Mouse (Mus musculus) embryonic facial prominence, embryonic 15.5 days (tissue): ENCODE results near the gene Clpx. TPM values are rescaled to one million over a fixed set of nuclear protein-coding genes. Genes with fewer than 3 reads are reported as not detected.

Source experiments
- ATAC-seq: fragments of 200-750 bp; cut with Nextera tagmentation; 2 replicates; pipeline ENCODE4 v1.8.0; 2017; ENCODE audit warnings: low read depth, moderate TSS enrichment; ENCODE audit not compliant: insufficient number of reproducible peaks, low FRiP score, low TSS enrichment
- H3K27ac ChIP-seq: fragments of 300-500 bp; sonication (generic); replicated peaks from 2 replicates; pipeline ENCODE4 v1.5.1; 2015; ENCODE audit warnings: mild to moderate bottlenecking, inconsistent platforms
- H3K27me3 ChIP-seq: fragments of 300-500 bp; sonication (generic); 2 replicates; pipeline ENCODE4 v1.6.1; 2015; ENCODE audit warnings: inconsistent platforms
- H3K36me3 ChIP-seq: fragments of 300-500 bp; sonication (generic); 2 replicates; pipeline ENCODE4 v1.6.1; 2015; ENCODE audit warnings: mild to moderate bottlenecking, inconsistent platforms
- H3K4me1 ChIP-seq: fragments of 300-500 bp; sonication (generic); 2 replicates; pipeline ENCODE4 v1.6.1; 2015; ENCODE audit warnings: inconsistent platforms
- H3K4me2 ChIP-seq: fragments of 300-500 bp; sonication (generic); replicated peaks from 2 replicates; pipeline ENCODE4 v1.6.1; 2015; ENCODE audit warnings: mild to moderate bottlenecking, inconsistent platforms
- H3K4me3 ChIP-seq: fragments of 300-500 bp; sonication (generic); replicated peaks from 2 replicates; pipeline ENCODE4 v1.5.1; 2015; ENCODE audit warnings: mild to moderate bottlenecking, inconsistent platforms
- H3K9ac ChIP-seq: fragments of 300-500 bp; sonication (generic); 2 replicates; pipeline ENCODE4 v1.6.1; 2015; ENCODE audit warnings: inconsistent platforms
- H3K9me3 ChIP-seq: fragments of 300-500 bp; sonication (generic); replicated peaks from 2 replicates; pipeline ENCODE4 v1.6.1; 2016; ENCODE audit warnings: inconsistent platforms
- WGBS: fragments of 180-500 bp; shearing (Covaris S2); methylation state at CpG from one replicate; pipeline ENCODE4 v1.1.7; 2015; 5-methylcytosine and 5-hydroxymethylcytosine counted together
- polyA plus RNA-seq: library from polyadenylated mRNA; unstranded; fragments of >200 nt; fragmentation: Nextera tagmentation; extraction: Ambion mirVana; gene quantifications from 2 replicates; pipeline ENCODE4 v1.2.1, GENCODE M21; 2015

Clpx gene
- polyA plus RNA-seq, 1 experiment from 2014 or later, result 57.6 TPM

DNA sequence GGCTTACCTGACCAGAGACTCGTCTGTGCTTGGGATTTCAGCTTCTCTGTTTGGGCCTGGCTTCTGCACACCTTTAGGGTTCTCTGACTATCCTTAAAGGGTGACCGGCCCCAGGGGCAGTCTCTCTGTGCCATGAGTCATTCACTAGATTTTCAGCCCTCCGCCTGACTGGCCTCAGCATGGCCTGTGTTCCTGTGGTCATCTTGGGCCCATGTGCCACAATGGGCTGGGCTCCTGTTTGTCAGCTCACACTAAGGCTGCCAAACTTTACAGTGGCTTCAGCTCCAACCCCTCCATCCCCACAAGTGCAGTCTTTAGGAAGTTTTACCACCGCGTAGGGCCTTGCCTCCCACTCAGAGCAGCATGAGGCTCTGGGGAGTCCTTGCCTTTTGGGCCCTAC lies 59.2 kb downstream of the Clpx start:
- no peaks in the 10 kb centered on the region for H3K9me3 ChIP-seq
- H3K27ac ChIP-seq, result no peak overlapping the region
- no peak for ATAC-seq
- no peak overlapping the region for H3K9ac ChIP-seq
- H3K4me2 ChIP-seq, result no peak overlapping the region
- 87% methylated on average over 5 of the region's 5 CpGs for WGBS
- H3K36me3 ChIP-seq, result peaks cover 39% of the 10 kb centered on the region
- no peak overlapping the region for H3K4me3 ChIP-seq
- no peaks in the 10 kb centered on the region for H3K27me3 ChIP-seq
- no peaks in the 10 kb centered on the region for H3K4me1 ChIP-seq

DNA sequence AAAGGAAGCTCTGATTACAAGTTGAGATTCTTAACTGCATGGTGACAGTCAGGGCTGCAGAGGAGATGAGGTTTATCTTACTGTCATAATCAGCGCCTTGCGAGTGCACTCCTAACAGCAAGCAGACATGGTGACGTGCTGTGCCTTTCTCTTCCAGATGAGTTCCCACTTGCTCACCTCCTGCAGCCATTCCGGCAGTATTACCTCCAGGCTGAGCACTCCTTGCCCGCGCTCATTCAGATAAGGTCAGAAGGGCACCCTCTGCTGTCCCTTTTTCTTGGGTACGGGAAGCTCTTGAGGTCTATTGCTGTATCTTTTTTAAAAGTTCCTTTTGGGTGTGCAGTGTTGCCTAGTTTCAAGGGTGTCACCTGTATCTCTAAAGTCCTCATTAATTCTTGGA lies 62.5 kb downstream of the Clpx start:
- no peak overlapping the region for H3K4me3 ChIP-seq
- peaks cover 68% of the 10 kb centered on the region for H3K36me3 ChIP-seq

DNA sequence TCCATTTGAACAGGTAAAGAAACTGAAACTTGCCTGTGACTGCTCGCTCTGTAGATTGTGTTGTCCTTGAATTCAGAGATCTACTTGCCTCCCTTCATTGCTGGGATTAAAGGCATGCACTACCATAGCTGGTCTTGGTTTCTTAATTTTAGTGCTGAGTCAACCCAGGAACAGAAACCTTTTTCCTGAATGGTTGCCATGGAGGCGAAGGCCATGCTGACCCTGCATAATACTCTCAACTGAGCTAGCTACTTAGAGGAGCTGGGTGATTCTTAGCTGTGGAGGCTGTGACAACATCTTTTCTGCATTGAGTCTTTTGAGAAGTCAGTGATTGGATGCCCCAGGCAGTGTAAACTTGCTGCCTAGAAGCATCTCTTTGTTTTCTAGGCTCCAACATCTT lies 62.9 kb downstream of the Clpx start:
- WGBS, result 91% methylated on average over 2 of the region's 2 CpGs
- H3K27ac ChIP-seq, result no peak overlapping the region
- H3K9me3 ChIP-seq, result no peaks in the 10 kb centered on the region
- H3K27me3 ChIP-seq, result no peaks in the 10 kb centered on the region
- no peak overlapping the region for H3K4me2 ChIP-seq
- ATAC-seq, result no peak
- H3K36me3 ChIP-seq, result peaks cover 72% of the 10 kb centered on the region
- H3K4me1 ChIP-seq, result no peaks in the 10 kb centered on the region
- H3K4me3 ChIP-seq, result no peak overlapping the region
- H3K9ac ChIP-seq, result no peak overlapping the region

More for the DNA sequence above, 62.5 kb downstream of the Clpx start:
- Histone ChIP-seq H3K27ac (no peak overlapping the region), H3K9me3 (no peaks in the 10 kb centered on the region), H3K27me3 (no peaks in the 10 kb centered on the region), H3K4me2 (no peak overlapping the region), H3K9ac (no peak overlapping the region), H3K4me1 (no peaks in the 10 kb centered on the region)
- WGBS, result 83% methylated on average over 7 of the region's 7 CpGs
- ATAC-seq, result no peak

DNA sequence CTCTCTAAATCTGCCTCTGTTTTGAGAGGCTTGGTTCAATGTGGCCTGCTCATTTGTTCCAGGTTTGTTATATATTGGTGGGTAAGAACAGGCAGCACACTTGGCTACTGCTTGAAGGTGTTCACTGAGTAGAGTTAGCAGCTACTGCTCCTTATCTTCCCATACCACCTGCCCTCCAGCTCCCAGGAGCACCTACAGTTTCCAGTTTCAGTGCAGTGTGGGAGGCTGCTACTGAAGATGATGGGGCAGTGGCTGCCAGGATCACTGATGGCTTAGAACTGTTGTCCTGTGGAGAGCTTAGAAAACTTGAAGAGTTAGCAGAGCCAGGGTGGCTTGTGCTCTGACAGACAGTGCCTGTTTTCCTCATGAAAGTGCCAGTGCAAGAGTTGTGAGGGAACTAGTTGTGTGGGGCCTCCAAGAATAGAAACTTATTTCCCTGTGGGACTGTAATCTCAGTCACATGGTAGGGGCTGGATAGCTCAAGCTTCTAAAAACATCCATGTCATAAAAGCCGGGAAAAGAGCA lies 65.0 kb downstream of the Clpx start:
- 83% methylated on average over 1 of the region's 1 CpGs for WGBS
- Histone ChIP-seq H3K36me3 (peaks cover 77% of the 10 kb centered on the region), H3K9ac (no peak overlapping the region), H3K4me1 (no peaks in the 10 kb centered on the region), H3K9me3 (no peaks in the 10 kb centered on the region), H3K27ac (no peak overlapping the region), H3K4me2 (no peak overlapping the region), H3K27me3 (no peaks in the 10 kb centered on the region), H3K4me3 (no peak overlapping the region)
- no peak for ATAC-seq

DNA sequence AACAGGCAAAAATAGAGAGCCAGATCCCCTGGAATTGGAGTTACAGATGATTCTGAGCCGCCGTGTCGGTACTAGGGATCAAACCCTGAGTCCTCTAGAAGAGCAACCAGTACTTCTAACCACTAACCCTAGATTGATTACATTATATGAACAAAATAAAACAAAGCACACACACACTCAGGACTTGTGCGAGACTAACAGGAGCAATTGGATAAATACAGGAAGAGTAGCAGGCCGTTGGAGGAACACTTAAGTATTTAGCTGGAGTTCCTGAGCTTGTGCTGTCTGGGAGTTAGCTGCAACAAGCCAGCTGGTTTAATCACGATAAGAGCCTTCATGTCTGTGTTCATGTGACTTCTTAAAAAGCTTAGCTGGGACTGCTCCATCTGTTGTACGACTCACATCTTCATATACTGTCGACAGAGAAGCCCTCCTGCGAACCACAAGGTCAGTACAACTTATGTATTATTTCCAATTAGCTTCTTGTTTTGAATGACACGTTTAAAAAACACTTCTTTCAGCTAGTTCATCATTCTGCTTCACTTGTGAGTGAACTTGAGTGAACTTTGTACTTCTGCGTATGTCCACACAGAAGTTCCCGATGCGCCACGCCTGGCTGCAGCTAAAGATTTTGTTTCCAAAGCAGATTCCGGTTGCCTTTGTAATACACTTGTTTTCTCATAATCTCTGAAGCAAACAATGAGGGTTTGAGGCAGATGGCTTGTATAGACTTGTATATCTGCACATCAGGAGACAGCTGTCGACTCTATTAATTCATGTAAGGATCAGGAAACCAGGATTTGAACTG lies 66.8 kb downstream of the Clpx start, which contains the start of gene Ubap1l:
Ubap1l (plus strand) TSS at position 401 of the 808 bp plus-strand sequence.
- Histone ChIP-seq H3K36me3 (peaks cover 67% of the 10 kb centered on the region), H3K4me2 (no peak within 1 kb of the TSS), H3K4me3 (no peak within 1 kb of the TSS), H3K27ac (no peak within 1 kb of the TSS), H3K9me3 (no peaks in the 10 kb centered on the region), H3K27me3 (no peaks in the 10 kb centered on the region), H3K9ac (no peak within 1 kb of the TSS), H3K4me1 (no peaks in the 10 kb centered on the region)
- WGBS, result 83% methylated on average over 16 of the region's 16 CpGs
- no peak for ATAC-seq

DNA sequence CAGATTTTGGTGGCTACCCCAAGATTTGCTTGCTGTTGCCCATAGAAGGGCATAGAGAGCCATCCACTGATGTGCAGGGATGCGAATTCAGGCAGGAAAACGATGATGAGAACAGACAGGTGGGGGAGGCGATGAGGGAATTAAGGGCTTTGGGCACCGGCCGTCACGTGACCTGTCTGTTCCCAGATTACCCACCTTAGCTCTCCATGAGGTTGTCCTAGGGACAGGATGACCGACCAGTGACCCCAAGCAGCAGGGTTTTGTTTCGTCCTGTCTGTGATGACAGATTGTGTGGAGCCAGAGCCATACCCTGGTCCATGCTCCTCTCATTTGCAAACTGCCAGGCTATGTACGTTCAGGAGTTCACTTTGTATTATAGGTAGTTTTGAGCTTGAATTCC lies 69.6 kb downstream of the Clpx start:
- no peak for ATAC-seq
- 54% methylated on average over 9 of the region's 9 CpGs for WGBS
- Histone ChIP-seq H3K27ac (no peak overlapping the region), H3K27me3 (no peaks in the 10 kb centered on the region), H3K36me3 (peaks cover 40% of the 10 kb centered on the region), H3K4me1 (no peaks in the 10 kb centered on the region), H3K4me2 (no peak overlapping the region), H3K4me3 (no peak overlapping the region), H3K9ac (no peak overlapping the region), H3K9me3 (no peaks in the 10 kb centered on the region)

DNA sequence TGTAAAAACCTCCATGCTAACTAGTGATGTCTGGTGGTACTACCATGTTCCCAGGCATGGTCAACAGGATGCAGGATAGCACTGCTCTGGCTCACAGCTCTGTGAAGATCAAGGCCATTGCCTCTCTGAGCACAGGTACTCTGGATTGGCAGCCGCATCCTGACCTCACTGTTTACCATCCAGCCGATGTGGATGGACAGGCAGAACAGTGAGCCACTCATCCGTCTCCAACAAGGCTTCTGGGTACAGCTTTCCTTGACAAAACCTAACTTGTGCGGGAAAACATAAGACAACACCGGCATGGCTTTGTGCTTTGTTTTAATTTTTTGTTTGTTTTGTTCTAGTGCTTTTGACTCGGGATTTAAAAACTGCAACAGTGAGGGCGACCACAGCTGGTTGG lies 71.7 kb downstream of the Clpx start:
- 89% methylated on average over 7 of the region's 7 CpGs for WGBS
- Histone ChIP-seq H3K4me2 (no peak overlapping the region), H3K9ac (no peak overlapping the region), H3K4me1 (no peaks in the 10 kb centered on the region), H3K4me3 (no peak overlapping the region), H3K9me3 (no peaks in the 10 kb centered on the region), H3K36me3 (peaks cover 23% of the 10 kb centered on the region), H3K27me3 (no peaks in the 10 kb centered on the region), H3K27ac (no peak overlapping the region)
- no peak for ATAC-seq

DNA sequence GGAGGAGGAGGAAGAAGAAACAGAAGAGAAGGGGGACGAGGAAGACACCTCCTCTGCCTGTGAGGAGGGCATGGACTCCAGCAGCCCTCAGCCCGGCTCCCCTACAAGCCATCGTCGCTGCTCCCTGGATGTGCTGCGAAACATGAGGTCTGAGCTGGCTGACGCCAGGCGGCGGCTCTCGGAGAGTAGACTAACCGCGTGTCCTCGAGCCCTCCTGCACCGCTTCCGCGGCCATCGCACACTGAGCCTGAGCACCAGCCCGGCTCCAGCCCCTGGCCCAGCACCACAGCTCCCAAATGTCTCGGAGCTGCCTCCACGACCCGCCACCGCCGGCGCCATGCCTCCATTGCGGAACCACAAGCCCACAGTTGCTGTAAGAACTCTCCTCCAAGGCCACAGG lies 77.7 kb downstream of the Clpx start:
- Histone ChIP-seq H3K4me2 (no peak overlapping the region), H3K4me3 (no peak overlapping the region), H3K27ac (no peak overlapping the region), H3K36me3 (0 out of 2 replicates have a peak, but pooled peaks cover 3% of the 10 kb centered on the region), H3K9ac (no peak overlapping the region), H3K27me3 (no peaks in the 10 kb centered on the region), H3K4me1 (no peaks in the 10 kb centered on the region), H3K9me3 (no peaks in the 10 kb centered on the region)
- WGBS, result 82% methylated on average over 24 of the region's 24 CpGs
- ATAC-seq, result no peak

DNA sequence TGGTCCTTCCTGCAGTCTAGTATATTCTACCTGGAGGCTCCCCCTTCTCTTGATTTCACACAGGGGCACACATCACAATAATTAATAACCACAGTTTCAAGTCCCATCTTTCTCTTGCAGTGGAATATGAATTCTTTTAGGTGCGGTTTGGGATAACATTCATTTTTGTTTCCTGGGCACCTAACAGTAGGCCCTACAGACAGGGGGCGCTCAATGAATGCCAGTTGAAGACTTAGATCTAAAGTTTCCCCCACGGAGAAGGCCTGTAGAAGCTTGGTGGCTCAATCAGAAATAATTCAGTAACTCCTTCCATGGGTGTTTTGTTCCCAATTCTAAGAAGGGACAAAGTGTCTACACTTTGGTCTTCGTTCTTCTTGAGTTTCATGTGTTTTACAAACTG lies 78.4 kb downstream of the Clpx start:
- H3K36me3 ChIP-seq, result 0 out of 2 replicates have a peak, but pooled peaks cover 3% of the 10 kb centered on the region
- H3K4me2 ChIP-seq, result no peak overlapping the region
- H3K9ac ChIP-seq, result no peak overlapping the region
- WGBS, result 75% methylated on average over 4 of the region's 4 CpGs
- no peak overlapping the region for H3K27ac ChIP-seq
- H3K9me3 ChIP-seq, result no peaks in the 10 kb centered on the region
- H3K4me3 ChIP-seq, result no peak overlapping the region
- H3K27me3 ChIP-seq, result no peaks in the 10 kb centered on the region
- H3K4me1 ChIP-seq, result no peaks in the 10 kb centered on the region
- no peak for ATAC-seq

DNA sequence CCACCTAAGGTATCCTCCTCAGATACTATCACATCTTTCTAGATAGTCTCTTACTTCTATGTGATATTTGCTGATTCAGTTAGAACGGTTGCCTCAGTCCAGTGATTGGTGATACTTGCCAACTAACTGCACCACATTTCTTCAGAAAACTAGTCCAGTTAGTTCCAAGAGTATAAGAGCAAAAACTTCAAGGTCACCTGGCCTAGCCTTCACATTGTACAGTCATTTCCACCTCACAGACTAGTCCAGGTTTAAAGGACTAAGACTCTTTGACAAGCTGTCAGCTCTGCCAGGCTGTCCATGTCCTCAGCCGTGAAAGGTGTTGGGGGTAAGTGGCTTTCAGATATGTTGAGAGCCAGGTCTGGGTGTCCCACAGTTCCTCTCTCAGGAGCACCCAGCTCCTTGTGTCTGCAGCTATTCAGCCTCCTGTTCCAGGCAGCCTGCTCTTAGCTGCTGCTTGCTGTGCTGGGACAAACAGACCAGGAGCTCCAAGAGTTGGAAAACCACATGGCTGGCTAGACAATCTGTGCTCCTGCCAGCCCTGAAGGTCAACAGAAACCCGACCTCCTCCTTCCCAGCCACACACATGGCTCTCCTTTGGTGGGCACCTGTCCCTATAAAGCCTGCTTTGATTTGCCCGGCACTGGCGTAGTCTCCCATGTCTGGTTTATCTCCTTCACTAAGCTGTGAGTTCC lies 80.6 kb downstream of the Clpx start:
- no peak overlapping the region for H3K4me2 ChIP-seq
- H3K27me3 ChIP-seq, result no peaks in the 10 kb centered on the region
- no peak overlapping the region for H3K9ac ChIP-seq
- WGBS, result 71% methylated on average over 5 of the region's 5 CpGs
- H3K4me1 ChIP-seq, result no peaks in the 10 kb centered on the region
- no peak overlapping the region for H3K27ac ChIP-seq
- H3K4me3 ChIP-seq, result no peak overlapping the region
- 0 out of 2 replicates have a peak, but pooled peaks cover 3% of the 10 kb centered on the region for H3K36me3 ChIP-seq
- ATAC-seq, result no peak
- H3K9me3 ChIP-seq, result no peaks in the 10 kb centered on the region

DNA sequence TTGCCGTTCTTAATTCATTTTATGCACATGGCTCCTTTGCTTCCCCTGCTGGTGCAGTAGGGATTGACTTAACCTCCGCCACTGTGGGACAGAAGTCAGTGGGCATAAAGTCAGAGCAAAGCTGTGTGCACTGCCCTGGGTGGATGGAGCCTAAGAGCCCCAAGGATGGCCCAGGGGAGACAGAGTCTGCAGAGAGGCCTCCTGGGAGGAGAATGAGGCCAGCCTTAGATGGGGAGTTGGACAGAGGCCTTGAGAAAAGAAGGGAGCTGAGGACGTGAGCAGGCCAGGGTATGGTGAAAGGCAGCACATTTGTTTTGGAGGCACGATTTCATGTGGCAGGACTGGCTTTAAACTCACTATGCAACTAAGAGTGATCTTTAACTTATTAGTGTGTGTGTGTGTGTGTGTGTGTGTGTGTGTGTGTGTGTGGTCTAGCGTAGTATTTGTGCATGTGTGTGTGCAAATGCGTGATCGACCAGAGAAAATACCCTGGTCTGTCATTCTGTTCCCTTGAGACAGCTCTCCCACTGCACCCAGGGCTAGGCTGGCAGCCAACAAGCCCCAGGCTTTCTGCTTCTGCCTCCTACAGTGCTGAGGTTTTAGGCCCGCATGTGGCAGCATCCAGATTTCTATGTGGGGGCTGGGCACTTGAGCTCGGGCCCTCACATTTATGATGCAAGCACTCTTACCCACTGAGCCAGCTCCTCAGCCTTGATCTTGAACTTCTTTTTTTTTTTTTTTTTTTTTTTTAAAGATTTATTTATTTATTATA lies 81.3 kb downstream of the Clpx start:
- Histone ChIP-seq H3K27me3 (no peaks in the 10 kb centered on the region), H3K36me3 (0 out of 2 replicates have a peak, but pooled peaks cover 3% of the 10 kb centered on the region), H3K9ac (no peak overlapping the region), H3K4me2 (no peak overlapping the region), H3K9me3 (no peaks in the 10 kb centered on the region), H3K4me1 (no peaks in the 10 kb centered on the region), H3K27ac (no peak overlapping the region), H3K4me3 (no peak overlapping the region)
- WGBS, result 71% methylated on average over 9 of the region's 9 CpGs
- ATAC-seq, result no peak
